Mouse (Mus musculus): ENCODE results near the gene A4galt.

A4galt gene

GRCm38 (mm10) chr15:83265269-83265668, 13.7 kb upstream of the A4galt start:
- peak; percentile 88 for DNase-seq

- no peak for DNase-seq
Measured at GRCm38 (mm10) chr15:83263405-83263804, 11.8 kb upstream of the A4galt start.

GRCm38 (mm10) chr15:83257906-83258305, 6.3 kb upstream of the A4galt start:
- DNase-seq, result no peak

- DNase-seq, result peak; percentile 91
Measured at GRCm38 (mm10) chr15:83256491-83256890, 4.9 kb upstream of the A4galt start.

GRCm38 (mm10) chr15:83255944-83256343, 4.4 kb upstream of the A4galt start:
- DNase-seq, result no peak

- no peak for DNase-seq
Measured at GRCm38 (mm10) chr15:83255191-83255782, 3.7 kb upstream of the A4galt start.

GRCm38 (mm10) chr15:83254372-83255070, 2.9 kb upstream of the A4galt start:
- peak; percentile 83 for DNase-seq

GRCm38 (mm10) chr15:83252060-83252459, 486 bp upstream of the A4galt start:
- peak; percentile 98 for DNase-seq

- DNase-seq, result peak; percentile 95
Measured at GRCm38 (mm10) chr15:83250651-83251175, 861 bp downstream of the A4galt start.

GRCm38 (mm10) chr15:83249535-83250287, 1.9 kb downstream of the A4galt start:
- no peak for DNase-seq

GRCm38 (mm10) chr15:83248236-83248844, 3.2 kb downstream of the A4galt start:
- DNase-seq, result peak; percentile 87

- no peak for DNase-seq
Measured at GRCm38 (mm10) chr15:83244371-83244770, 7.2 kb downstream of the A4galt start.

GRCm38 (mm10) chr15:83241961-83242680, 9.5 kb downstream of the A4galt start:
- DNase-seq, result peak; percentile 89

- no peak for DNase-seq
Measured at GRCm38 (mm10) chr15:83241497-83241896, 10.1 kb downstream of the A4galt start.

GRCm38 (mm10) chr15:83237460-83238243, 13.9 kb downstream of the A4galt start:
- DNase-seq, result no peak

GRCm38 (mm10) chr15:83236824-83237223, 14.8 kb downstream of the A4galt start:
- DNase-seq, result no peak

- peak; percentile 98 for DNase-seq
Measured at GRCm38 (mm10) chr15:83233219-83233992, 18.2 kb downstream of the A4galt start.

GRCm38 (mm10) chr15:83227559-83227958, 24.0 kb downstream of the A4galt start:
- peak; percentile 93 for DNase-seq

- peak; percentile 97 for DNase-seq
Measured at GRCm38 (mm10) chr15:83226871-83227270, 24.7 kb downstream of the A4galt start.

GRCm38 (mm10) chr15:83226066-83226834, 25.3 kb downstream of the A4galt start:
- peak; percentile 98 for DNase-seq

Data from heart, adult 11 months (tissue).